Mouse (Mus musculus) induced T-regulatory cell, adult 2 months (primary cell): ENCODE data around the gene Ints11.

Experiments
- DNase-seq: peaks from one replicate; pipeline ENCODE4 v3.0.0-alpha.2; 2012; ENCODE audit warnings: low read depth

The Ints11 gene

GRCm38 (mm10) chr4:155847591-155848352, 21.6 kb upstream of the Ints11 start:
- DNase-seq, result peak; percentile 62

- no peak for DNase-seq
Observed at GRCm38 (mm10) chr4:155848434-155849095, 20.8 kb upstream of the Ints11 start.

- DNase-seq, result no peak
Observed at GRCm38 (mm10) chr4:155849391-155849790, 20.0 kb upstream of the Ints11 start.

- DNase-seq, result no peak
Observed at GRCm38 (mm10) chr4:155849792-155850451, 19.4 kb upstream of the Ints11 start.

- no peak for DNase-seq
Observed at GRCm38 (mm10) chr4:155851368-155851767, 18.0 kb upstream of the Ints11 start.

- no peak for DNase-seq
Observed at GRCm38 (mm10) chr4:155851951-155852411, 17.4 kb upstream of the Ints11 start.

- DNase-seq, result no peak
Observed at GRCm38 (mm10) chr4:155853421-155853820, 15.9 kb upstream of the Ints11 start.

- no peak for DNase-seq
Observed at GRCm38 (mm10) chr4:155854991-155855390, 14.4 kb upstream of the Ints11 start.

- DNase-seq, result no peak
Observed at GRCm38 (mm10) chr4:155856071-155856470, 13.3 kb upstream of the Ints11 start.

GRCm38 (mm10) chr4:155856881-155857280, 12.5 kb upstream of the Ints11 start:
- no peak for DNase-seq

- DNase-seq, result no peak
Observed at GRCm38 (mm10) chr4:155859318-155859717, 10.0 kb upstream of the Ints11 start.

- no peak for DNase-seq
Observed at GRCm38 (mm10) chr4:155861787-155862186, 7.6 kb upstream of the Ints11 start.

GRCm38 (mm10) chr4:155863001-155863400, 6.3 kb upstream of the Ints11 start, which contains the start of gene Tas1r3:
Gene Tas1r3, minus strand, starts transcription at chr4:155863362.
- no peak for DNase-seq

GRCm38 (mm10) chr4:155868614-155869298, 590 bp upstream of the Ints11 start:
- DNase-seq, result peak; percentile 40

GRCm38 (mm10) chr4:155871404-155871803, 2.1 kb downstream of the Ints11 start:
- no peak for DNase-seq

- no peak for DNase-seq
Observed at GRCm38 (mm10) chr4:155883587-155883986, 14.2 kb downstream of the Ints11 start.

- DNase-seq, result no peak
Observed at GRCm38 (mm10) chr4:155886330-155886729, 17.0 kb downstream of the Ints11 start.

- DNase-seq, result no peak
Observed at GRCm38 (mm10) chr4:155887674-155888073, 18.3 kb downstream of the Ints11 start.

GRCm38 (mm10) chr4:155888181-155888580, 18.8 kb downstream of the Ints11 start:
- DNase-seq, result no peak

GRCm38 (mm10) chr4:155889316-155889715, 20.0 kb downstream of the Ints11 start:
- no peak for DNase-seq

- no peak for DNase-seq
Observed at GRCm38 (mm10) chr4:155891011-155891471, 21.7 kb downstream of the Ints11 start.

- DNase-seq, result peak; percentile 97
Observed at GRCm38 (mm10) chr4:155891551-155892001, 22.2 kb downstream of the Ints11 start, which contains the start of the genes Pusl1 and Acap3. Gene Pusl1, minus strand, starts transcription at chr4:155891781. Gene Acap3, plus strand, starts transcription at chr4:155891822.
